Mouse (Mus musculus) forebrain, embryonic 11.5 days (tissue): ENCODE data around the gene 0610030E20Rik. TPM values are rescaled to one million over a fixed set of nuclear protein-coding genes. Genes with fewer than 3 reads are reported as not detected.
A peak's percentile ranks its signal among the peaks of the same experiment; 100 is the strongest.

Experiments used
- ATAC-seq: fragments of 200-750 bp; cut with Nextera tagmentation; replicated peaks from 2 replicates; pipeline ENCODE4 v1.8.0; 2017; ENCODE audit warnings: moderate TSS enrichment; ENCODE audit not compliant: low FRiP score
- DNase-seq: peaks from one replicate; pipeline ENCODE4 v3.0.0-alpha.2; 2017; ENCODE audit warnings: low spot score
- H3K27ac ChIP-seq: fragments of 300-500 bp; sonication (generic); 2 replicates; pipeline ENCODE4 v1.5.1; 2014; ENCODE audit warnings: low read depth, low read length
- H3K27me3 ChIP-seq: fragments of 300-500 bp; sonication (generic); 2 replicates; pipeline ENCODE4 v1.6.1; 2014; ENCODE audit warnings: mild to moderate bottlenecking, low read length, mixed read lengths; ENCODE audit not compliant: control insufficient read depth, insufficient read depth
- H3K36me3 ChIP-seq: fragments of 300-500 bp; sonication (generic); 2 replicates; pipeline ENCODE4 v1.6.1; 2014; ENCODE audit warnings: mild to moderate bottlenecking, low read length, moderate library complexity, mixed read lengths; ENCODE audit not compliant: control insufficient read depth, insufficient read depth
- H3K4me1 ChIP-seq: fragments of 300-500 bp; sonication (generic); replicated peaks from 2 replicates; pipeline ENCODE4 v1.6.1; 2014; ENCODE audit warnings: low read length, mixed read lengths; ENCODE audit not compliant: control insufficient read depth, insufficient read depth
- H3K4me2 ChIP-seq: fragments of 300-500 bp; sonication (generic); 2 replicates; pipeline ENCODE4 v1.6.1; 2014; ENCODE audit warnings: low read depth, mild to moderate bottlenecking, low read length, moderate library complexity, mixed read lengths; ENCODE audit not compliant: severe bottlenecking
- H3K4me3 ChIP-seq: fragments of 300-500 bp; sonication (generic); 2 replicates; pipeline ENCODE4 v1.5.1; 2014; ENCODE audit warnings: low read depth, low read length
- H3K9ac ChIP-seq: fragments of 300-500 bp; sonication (generic); 2 replicates; pipeline ENCODE4 v1.6.1; 2014; ENCODE audit warnings: low read length
- H3K9me3 ChIP-seq: fragments of 300-500 bp; sonication (generic); 2 replicates; pipeline ENCODE4 v1.6.1; 2016; ENCODE audit warnings: low read length, mixed read lengths; ENCODE audit not compliant: control insufficient read depth
- WGBS: fragments of 180-500 bp; shearing (Covaris S2); extraction: QIAGEN DNeasy Blood & Tissue Kit; methylation state at CpG from one replicate; pipeline ENCODE4 v1.1.7; 2014; 5-methylcytosine and 5-hydroxymethylcytosine counted together
- polyA plus RNA-seq: library from polyadenylated mRNA; unstranded; fragments of >200 nt; fragmentation: Nextera tagmentation; extraction: Ambion mirVana; gene quantifications from 2 replicates; pipeline ENCODE4 v1.2.1, GENCODE M21; 2014

Gene 0610030E20Rik
- 21.4 and 21.5 TPM in 2 replicates for polyA plus RNA-seq

DNA sequence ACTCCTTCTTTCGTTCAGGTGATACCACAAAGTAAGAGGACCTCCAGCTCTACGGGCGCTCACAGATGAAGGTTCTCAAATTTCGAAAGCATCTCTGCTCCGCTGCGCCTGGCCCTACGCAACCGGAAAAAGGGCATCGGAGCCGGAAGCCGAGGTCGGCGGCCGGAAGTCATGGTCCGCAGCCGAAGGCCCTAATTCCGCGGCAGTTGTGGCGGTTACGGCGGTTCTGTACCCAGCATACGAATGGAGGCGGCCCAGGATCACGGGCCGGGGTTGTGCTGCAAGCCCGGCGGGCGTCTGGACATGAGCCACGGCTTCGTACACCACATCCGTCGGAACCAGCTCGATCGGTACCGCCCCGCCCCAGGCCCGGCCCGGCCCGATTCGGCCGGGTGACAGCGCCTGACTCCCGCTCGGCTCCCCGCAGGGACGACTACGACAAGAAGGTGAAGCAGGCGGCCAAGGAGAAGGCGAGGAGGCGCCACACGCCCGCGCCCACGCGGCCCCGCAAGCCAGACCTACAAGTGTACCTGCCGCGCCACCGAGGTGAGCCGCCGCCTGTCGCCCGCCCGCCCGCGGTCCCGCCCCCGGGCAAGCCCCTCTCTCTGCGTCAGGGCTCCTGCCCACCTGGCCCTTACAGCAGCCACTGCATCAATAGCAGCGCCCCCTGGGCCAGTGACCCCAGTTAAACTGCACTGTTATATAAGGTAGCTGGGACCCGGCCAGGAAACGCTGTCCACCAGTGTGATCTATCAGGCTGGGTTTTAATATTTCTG lies at the start of gene 0610030E20Rik:
Gene 0610030E20Rik (plus strand): TSS at position 152 of the 776 bp plus-strand sequence.
- DNase-seq, result peak; percentile 84
- under 1% methylated on average over 70 of the region's 72 CpGs for WGBS
- H3K4me2 ChIP-seq, result peak within 1 kb of the TSS; percentile 89
- peak; percentile 78 for ATAC-seq
- H3K9me3 ChIP-seq, result no peaks in the 10 kb centered on the region
- peak within 1 kb of the TSS; percentile 92 for H3K4me3 ChIP-seq
- peaks cover 6% of the 10 kb centered on the region; the same call in 1 of the 2 replicates for H3K36me3 ChIP-seq
- H3K9ac ChIP-seq, result peak within 1 kb of the TSS; percentile 88
- H3K27ac ChIP-seq, result peak within 1 kb of the TSS; percentile 71
- H3K27me3 ChIP-seq, result no peaks in the 10 kb centered on the region
- H3K4me1 ChIP-seq, result peaks cover 6% of the 10 kb centered on the region; the same call in 1 of the 2 replicates

DNA sequence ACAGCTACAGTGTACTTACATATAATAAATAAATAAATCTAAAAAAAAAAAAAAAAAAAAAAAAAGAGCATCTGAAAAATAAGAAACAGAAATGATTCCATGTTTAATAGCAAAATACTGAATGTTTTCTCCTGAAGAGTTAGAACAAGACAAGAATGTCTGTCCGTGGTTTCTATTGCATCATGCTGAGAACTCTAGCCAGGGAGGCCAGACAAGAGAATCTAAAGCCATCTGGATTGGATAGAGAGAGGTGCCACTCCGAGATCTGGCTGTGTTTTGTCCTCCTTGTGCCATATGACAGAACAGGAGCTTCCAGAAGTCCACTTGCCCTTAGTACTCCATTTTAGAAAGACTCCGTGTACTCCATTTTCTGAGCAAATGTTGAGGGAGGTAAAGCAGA lies 49.3 kb upstream of the 0610030E20Rik start:
- Histone ChIP-seq H3K9ac (no peak overlapping the region), H3K4me2 (no peak overlapping the region), H3K36me3 (no peaks in the 10 kb centered on the region), H3K9me3 (no peaks in the 10 kb centered on the region), H3K27ac (no peak overlapping the region), H3K4me3 (no peak overlapping the region), H3K27me3 (no peaks in the 10 kb centered on the region), H3K4me1 (no peaks in the 10 kb centered on the region)
- ATAC-seq (no peak), DNase-seq (no peak)
- WGBS, result 81% methylated on average over 3 of the region's 3 CpGs

DNA sequence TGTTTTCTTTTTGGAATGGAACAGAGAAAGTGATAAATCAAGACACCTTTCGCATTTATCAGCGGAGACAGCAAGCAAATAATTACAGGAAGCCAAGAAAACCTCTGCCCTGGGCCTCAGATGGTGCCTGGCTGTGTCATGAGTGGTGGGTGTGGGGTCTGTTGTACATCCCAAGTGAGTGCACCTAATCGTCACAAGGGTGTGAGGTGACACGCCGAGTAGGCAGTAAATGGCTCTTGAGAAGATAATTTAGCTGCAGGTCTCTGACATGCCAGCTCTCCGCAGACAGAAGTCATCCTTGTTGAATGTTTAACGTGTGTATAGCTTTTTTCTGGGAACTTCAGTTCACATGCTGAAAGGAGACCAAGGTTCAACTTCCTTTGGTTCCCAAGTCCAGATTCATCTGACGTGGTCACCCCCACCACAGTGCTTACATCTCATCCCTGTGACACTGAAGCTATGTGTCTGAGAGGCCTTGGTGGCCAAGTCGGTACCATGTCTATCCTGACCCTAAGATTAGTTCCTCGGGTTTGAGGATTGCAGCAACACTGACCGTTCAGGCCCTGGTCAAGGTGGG lies 44.7 kb upstream of the 0610030E20Rik start:
- Histone ChIP-seq H3K4me2 (no peak overlapping the region), H3K9ac (no peak overlapping the region), H3K27me3 (no peaks in the 10 kb centered on the region), H3K9me3 (no peaks in the 10 kb centered on the region), H3K4me3 (no peak overlapping the region), H3K36me3 (no peaks in the 10 kb centered on the region), H3K27ac (no peak overlapping the region), H3K4me1 (no peaks in the 10 kb centered on the region)
- no peak for ATAC-seq
- WGBS, result 89% methylated on average over 11 of the region's 11 CpGs
- no peak for DNase-seq

DNA sequence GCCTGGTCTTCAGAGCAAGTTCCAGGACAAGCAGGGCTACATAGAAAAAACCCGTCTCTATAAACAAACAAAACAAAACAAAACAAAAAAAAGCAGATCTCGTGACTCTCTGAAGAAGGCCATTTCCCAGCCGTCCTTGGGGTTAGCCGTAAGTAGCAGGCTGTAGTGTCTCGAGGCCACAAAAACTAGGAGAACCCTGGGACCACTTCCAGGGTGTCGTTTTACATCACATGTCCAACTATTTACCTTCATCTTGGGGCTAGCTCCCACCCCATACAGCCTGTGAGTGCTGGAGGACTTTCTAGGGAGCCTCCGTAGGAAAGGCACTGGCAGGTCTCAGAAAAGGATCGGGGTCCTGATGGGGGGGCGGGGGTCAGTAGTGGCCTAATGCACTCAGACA lies 43.6 kb upstream of the 0610030E20Rik start:
- Histone ChIP-seq H3K4me3 (no peak overlapping the region), H3K9me3 (no peaks in the 10 kb centered on the region), H3K4me1 (no peaks in the 10 kb centered on the region), H3K27ac (no peak overlapping the region), H3K4me2 (no peak overlapping the region), H3K27me3 (no peaks in the 10 kb centered on the region), H3K9ac (no peak overlapping the region), H3K36me3 (no peaks in the 10 kb centered on the region)
- DNase-seq (no peak), ATAC-seq (no peak)
- 59% methylated on average over 9 of the region's 9 CpGs for WGBS

DNA sequence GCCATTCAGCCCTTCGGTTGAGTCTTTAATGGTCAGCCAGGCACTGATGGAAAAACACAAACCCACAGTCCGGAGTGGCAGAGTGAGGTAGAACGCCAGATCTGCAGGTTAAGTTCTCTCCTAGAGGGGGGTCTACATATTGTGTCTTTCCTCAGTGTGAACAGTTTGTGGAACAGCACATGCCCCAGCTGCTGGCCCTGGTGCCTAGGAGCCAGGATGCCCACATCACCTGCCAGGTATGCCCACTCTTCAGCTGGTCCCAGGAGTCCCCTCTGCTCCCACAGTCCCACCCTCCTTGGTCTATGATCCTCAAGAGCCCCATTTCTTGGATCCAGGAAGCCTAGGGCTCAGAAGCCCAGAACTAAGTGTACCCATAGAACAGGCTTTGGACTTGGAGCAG lies 34.9 kb upstream of the 0610030E20Rik start:
- no peak overlapping the region for H3K4me3 ChIP-seq
- H3K4me2 ChIP-seq, result no peak overlapping the region
- no peaks in the 10 kb centered on the region for H3K4me1 ChIP-seq
- DNase-seq (no peak), ATAC-seq (no peak)
- H3K9ac ChIP-seq, result no peak overlapping the region
- no peaks in the 10 kb centered on the region for H3K9me3 ChIP-seq
- no peak overlapping the region for H3K27ac ChIP-seq
- no peaks in the 10 kb centered on the region; the same call in 1 of the 2 replicates for H3K36me3 ChIP-seq
- WGBS, result 88% methylated on average over 3 of the region's 3 CpGs
- no peaks in the 10 kb centered on the region for H3K27me3 ChIP-seq

DNA sequence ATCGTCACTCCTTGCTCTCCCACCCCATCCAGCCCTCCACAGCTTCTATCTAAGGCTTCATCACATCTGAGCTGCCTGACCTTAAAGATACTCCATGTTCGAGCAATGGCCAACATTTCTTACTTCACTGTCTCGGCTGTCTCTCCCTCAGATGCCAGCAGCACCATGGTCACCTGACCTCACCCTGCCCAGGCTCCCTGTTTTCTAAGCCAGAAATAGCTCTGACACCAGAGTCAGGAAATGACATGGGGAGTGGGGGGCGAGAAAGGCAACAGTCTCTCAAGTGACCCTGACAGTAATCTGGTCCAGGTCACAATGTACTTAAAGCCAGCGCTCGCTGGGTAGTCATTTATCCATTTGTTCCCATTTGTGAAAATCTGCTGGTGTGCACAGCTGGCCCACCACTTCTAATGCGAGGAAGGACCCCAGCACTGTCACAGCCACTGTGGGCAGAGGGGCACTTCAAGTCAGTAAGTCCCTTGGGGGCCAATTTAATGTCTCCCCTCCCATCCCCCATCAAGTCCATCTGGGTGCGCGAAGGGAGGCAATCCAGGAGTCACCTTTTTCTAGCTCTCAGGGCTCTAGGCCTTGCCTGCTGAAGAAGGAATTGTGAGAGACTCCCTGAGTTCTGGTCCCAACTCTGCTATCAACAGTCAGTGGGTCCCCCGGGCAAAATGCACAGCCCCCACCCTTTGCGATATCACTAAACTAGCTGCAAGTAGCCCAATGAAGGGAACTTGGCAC lies 33.8 kb upstream of the 0610030E20Rik start:
- no peak overlapping the region for H3K9ac ChIP-seq
- ATAC-seq, result no peak
- no peak overlapping the region for H3K27ac ChIP-seq
- no peaks in the 10 kb centered on the region for H3K9me3 ChIP-seq
- no peaks in the 10 kb centered on the region for H3K4me1 ChIP-seq
- 92% methylated on average over 11 of the region's 11 CpGs for WGBS
- H3K4me3 ChIP-seq, result no peak overlapping the region
- DNase-seq, result no peak
- no peaks in the 10 kb centered on the region for H3K27me3 ChIP-seq
- H3K36me3 ChIP-seq, result no peaks in the 10 kb centered on the region; the same call in 1 of the 2 replicates
- no peak overlapping the region for H3K4me2 ChIP-seq

DNA sequence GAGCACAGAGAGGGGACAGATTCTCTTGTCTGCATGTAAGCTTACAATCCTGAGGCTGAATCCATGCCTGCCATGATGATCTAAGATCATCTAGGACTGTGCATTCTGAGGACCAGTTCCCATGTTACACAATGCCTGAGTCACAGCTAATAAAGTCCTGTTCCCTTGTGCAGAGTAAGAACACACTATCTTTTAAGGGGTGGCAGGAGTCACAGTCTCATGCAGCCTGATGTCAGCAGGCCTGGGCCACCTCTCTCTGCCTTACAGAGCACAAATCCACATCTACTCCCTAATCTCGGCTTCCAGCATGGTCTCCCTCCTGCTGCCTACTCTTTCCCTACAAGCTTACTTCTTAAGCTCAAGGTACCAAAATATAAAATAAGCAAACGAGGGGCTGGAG lies 31.7 kb upstream of the 0610030E20Rik start:
- Histone ChIP-seq H3K4me3 (no peak overlapping the region), H3K27ac (no peak overlapping the region), H3K4me1 (no peaks in the 10 kb centered on the region), H3K36me3 (peaks cover 8% of the 10 kb centered on the region), H3K27me3 (no peaks in the 10 kb centered on the region), H3K4me2 (no peak overlapping the region), H3K9ac (no peak overlapping the region), H3K9me3 (no peaks in the 10 kb centered on the region)
- ATAC-seq (no peak), DNase-seq (no peak)
- WGBS, result 85% methylated on average over 2 of the region's 2 CpGs

DNA sequence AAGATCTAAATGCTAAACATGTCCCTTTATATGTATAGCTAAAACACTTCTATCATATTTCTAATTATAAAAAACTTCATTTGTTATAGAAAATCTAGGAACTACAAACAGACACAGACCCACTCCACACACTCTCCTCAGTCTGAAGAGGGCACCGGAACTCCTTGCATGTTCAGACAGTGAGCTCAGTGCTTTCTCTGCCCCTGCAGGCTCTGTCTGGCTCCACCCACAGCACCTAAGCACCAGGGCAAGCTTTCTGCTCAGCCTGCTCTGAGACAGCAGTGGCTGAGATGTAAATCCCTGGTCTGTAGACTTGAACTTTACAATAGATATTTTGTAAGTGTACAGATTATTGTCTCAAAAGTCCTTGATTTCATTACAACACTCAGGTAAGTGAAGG lies 31.1 kb upstream of the 0610030E20Rik start:
- H3K4me1 ChIP-seq, result no peaks in the 10 kb centered on the region
- H3K9ac ChIP-seq, result no peak overlapping the region
- H3K9me3 ChIP-seq, result no peaks in the 10 kb centered on the region
- H3K4me2 ChIP-seq, result no peak overlapping the region
- H3K36me3 ChIP-seq, result peaks cover 8% of the 10 kb centered on the region
- ATAC-seq (no peak), DNase-seq (no peak)
- WGBS, result 79% methylated on average over 1 of the region's 1 CpGs
- H3K4me3 ChIP-seq, result no peak overlapping the region
- H3K27ac ChIP-seq, result no peak overlapping the region
- no peaks in the 10 kb centered on the region for H3K27me3 ChIP-seq
